Mouse (Mus musculus) olfactory bulb, adult 2 months (tissue): ENCODE measurements around the gene Ica1.

Experiments
- CTCF ChIP-seq: fragments of 200-500 bp; IDR thresholded peaks from 2 replicates; pipeline ENCODE4 v1.5.1; 2012; ENCODE audit warnings: low read depth, mild to moderate bottlenecking, low read length, moderate library complexity; ENCODE audit not compliant: insufficient read depth
- POLR2A ChIP-seq: fragments of 200-500 bp; IDR thresholded peaks from 2 replicates; pipeline ENCODE4 v1.6.1; 2012; ENCODE audit warnings: mild to moderate bottlenecking, low read depth, low read length, moderate library complexity; ENCODE audit not compliant: insufficient read depth

- TF ChIP-seq POLR2A (no peak), CTCF (no peak)
These were observed 36.6 kb downstream of the Ica1 start for GRCm38 (mm10) chr6:8741659-8742058.
